Mouse (Mus musculus): Measurements from ENCODE around the gene Nfkbib. TPM values are rescaled to one million over a fixed set of nuclear protein-coding genes. Genes with fewer than 3 reads are reported as not detected.

The Nfkbib gene
- total and polyA plus RNA-seq, 2 experiments from 2014 or later: 18.0 to 59.8 TPM

- Histone ChIP-seq H3K4me2 (ENCODE audit: low read depth) (no peak overlapping the region), H3K4me1 (ENCODE audit: insufficient read depth) (no peaks in the 10 kb centered on the region), H3K36me3 (ENCODE audit: insufficient read depth) (peaks cover 8% of the 10 kb centered on the region), H3K27me3 (ENCODE audit: insufficient read depth, low read length) (no peaks in the 10 kb centered on the region), H3K4me3 (ENCODE audit: low read depth, low read length) (no peak overlapping the region), H3K9ac (no peak overlapping the region), H3K9me3 (ENCODE audit: low read length) (no peaks in the 10 kb centered on the region), H3K27ac (ENCODE audit: low read depth, low read length) (no peak overlapping the region)
- no peak for ATAC-seq
- WGBS: 92% methylated on average over 7 of the region's 7 CpGs
- no peak for TF ChIP-seq CTCF (IDR thresholded peaks at IDR 0.05; ENCODE audit: low read depth)
- DNase-seq: no peak
These were observed 17.4 kb downstream of the Nfkbib start for GRCm38 (mm10) chr7:28749935-28750334.

GRCm38 (mm10) chr7:28741709-28742438, 25.4 kb downstream of the Nfkbib start, which contains the start of the genes Mrps12 and Sars2:
Gene Mrps12 (minus strand): TSS chr7:28741820.
Gene Sars2 (plus strand): TSS chr7:28741992.
- peak; percentile 99 for ATAC-seq
- peak; percentile 99 for DNase-seq
- 1% methylated on average over 39 of the region's 39 CpGs for WGBS
- TF ChIP-seq CTCF (IDR thresholded peaks at IDR 0.05; ENCODE audit: low read depth): peak; percentile 89
- peak within 1 kb of the TSS; percentile 87 for H3K4me2 ChIP-seq (ENCODE audit: low read depth)
- H3K9ac ChIP-seq: peak within 1 kb of the TSS; percentile 72
- peaks cover 8% of the 10 kb centered on the region for H3K4me1 ChIP-seq (ENCODE audit: insufficient read depth)
- peak within 1 kb of the TSS; percentile 82 for H3K27ac ChIP-seq (ENCODE audit: low read depth, low read length)
- no peaks in the 10 kb centered on the region; the same call in none of the 2 replicates for H3K36me3 ChIP-seq (ENCODE audit: insufficient read depth)
- H3K9me3 ChIP-seq (ENCODE audit: low read length): no peaks in the 10 kb centered on the region
- peak within 1 kb of the TSS; percentile 61 for H3K4me3 ChIP-seq (ENCODE audit: low read depth, low read length)
- no peaks in the 10 kb centered on the region for H3K27me3 ChIP-seq (ENCODE audit: insufficient read depth, low read length)

- ATAC-seq: peak; percentile 8
- WGBS: 1% methylated on average over 13 of the region's 13 CpGs
- H3K36me3 ChIP-seq (ENCODE audit: insufficient read depth): no peaks in the 10 kb centered on the region; the same call in 1 of the 2 replicates
- H3K4me3 ChIP-seq (ENCODE audit: low read depth, low read length): peak overlapping the region; percentile 61
- peak overlapping the region; percentile 87 for H3K4me2 ChIP-seq (ENCODE audit: low read depth)
- H3K9me3 ChIP-seq (ENCODE audit: low read length): no peaks in the 10 kb centered on the region
- peak overlapping the region; percentile 72 for H3K9ac ChIP-seq
- H3K27ac ChIP-seq (ENCODE audit: low read depth, low read length): peak overlapping the region; percentile 80
- H3K4me1 ChIP-seq (ENCODE audit: insufficient read depth): peaks cover 8% of the 10 kb centered on the region
- TF ChIP-seq CTCF (IDR thresholded peaks at IDR 0.05; ENCODE audit: low read depth): no peak
- no peak for DNase-seq
- H3K27me3 ChIP-seq (ENCODE audit: insufficient read depth, low read length): no peaks in the 10 kb centered on the region
These were observed 26.0 kb downstream of the Nfkbib start for GRCm38 (mm10) chr7:28741368-28741708.

GRCm38 (mm10) chr7:28740949-28741348, 26.4 kb downstream of the Nfkbib start:
- Histone ChIP-seq H3K36me3 (ENCODE audit: insufficient read depth) (no peaks in the 10 kb centered on the region; the same call in 1 of the 2 replicates), H3K4me2 (ENCODE audit: low read depth) (peak overlapping the region; percentile 87), H3K4me3 (ENCODE audit: low read depth, low read length) (peak overlapping the region; percentile 61), H3K9me3 (ENCODE audit: low read length) (no peaks in the 10 kb centered on the region), H3K27ac (ENCODE audit: low read depth, low read length) (peak overlapping the region; percentile 80; the same call in 1 of the 2 replicates), H3K27me3 (ENCODE audit: insufficient read depth, low read length) (no peaks in the 10 kb centered on the region), H3K4me1 (ENCODE audit: insufficient read depth) (peaks cover 8% of the 10 kb centered on the region), H3K9ac (peak overlapping the region; percentile 72)
- 0 out of 2 replicates have a peak, but pooled peaks have one; percentile 2 for TF ChIP-seq CTCF (IDR thresholded peaks at IDR 0.05; ENCODE audit: low read depth)
- ATAC-seq: no peak
- no peak for DNase-seq
- WGBS: 39% methylated on average over 9 of the region's 9 CpGs

GRCm38 (mm10) chr7:28739829-28740228, 27.5 kb downstream of the Nfkbib start:
- ATAC-seq (no peak), DNase-seq (no peak)
- Histone ChIP-seq H3K9me3 (ENCODE audit: low read length) (no peaks in the 10 kb centered on the region), H3K9ac (no peak overlapping the region), H3K27ac (ENCODE audit: low read depth, low read length) (no peak overlapping the region), H3K27me3 (ENCODE audit: insufficient read depth, low read length) (no peaks in the 10 kb centered on the region), H3K4me3 (ENCODE audit: low read depth, low read length) (no peak overlapping the region), H3K36me3 (ENCODE audit: insufficient read depth) (no peaks in the 10 kb centered on the region; the same call in 1 of the 2 replicates), H3K4me2 (ENCODE audit: low read depth) (no peak overlapping the region), H3K4me1 (ENCODE audit: insufficient read depth) (peaks cover 8% of the 10 kb centered on the region)
- 94% methylated on average over 21 of the region's 21 CpGs for WGBS
- no peak for TF ChIP-seq CTCF (IDR thresholded peaks at IDR 0.05; ENCODE audit: low read depth)

GRCm38 (mm10) chr7:28735701-28736100, 31.6 kb downstream of the Nfkbib start:
- WGBS: 80% methylated on average over 6 of the region's 6 CpGs
- no peak for TF ChIP-seq CTCF (IDR thresholded peaks at IDR 0.05; ENCODE audit: low read depth)
- DNase-seq (no peak), ATAC-seq (no peak)
- no peaks in the 10 kb centered on the region for H3K4me1 ChIP-seq (ENCODE audit: insufficient read depth)
- no peak overlapping the region for H3K4me2 ChIP-seq (ENCODE audit: low read depth)
- no peak overlapping the region for H3K4me3 ChIP-seq (ENCODE audit: low read depth, low read length)
- 0 out of 2 replicates have a peak, but pooled peaks cover 3% of the 10 kb centered on the region for H3K9me3 ChIP-seq (ENCODE audit: low read length)
- no peak overlapping the region for H3K27ac ChIP-seq (ENCODE audit: low read depth, low read length)
- H3K27me3 ChIP-seq (ENCODE audit: insufficient read depth, low read length): no peaks in the 10 kb centered on the region
- H3K36me3 ChIP-seq (ENCODE audit: insufficient read depth): no peaks in the 10 kb centered on the region; the same call in 1 of the 2 replicates
- H3K9ac ChIP-seq: no peak overlapping the region

GRCm38 (mm10) chr7:28733211-28733610, 34.1 kb downstream of the Nfkbib start:
- Histone ChIP-seq H3K4me2 (ENCODE audit: low read depth) (peak overlapping the region; percentile 49), H3K27ac (ENCODE audit: low read depth, low read length) (no peak overlapping the region), H3K4me3 (ENCODE audit: low read depth, low read length) (peak overlapping the region; percentile 32), H3K36me3 (ENCODE audit: insufficient read depth) (no peaks in the 10 kb centered on the region; the same call in 1 of the 2 replicates), H3K27me3 (ENCODE audit: insufficient read depth, low read length) (no peaks in the 10 kb centered on the region), H3K9me3 (ENCODE audit: low read length) (0 out of 2 replicates have a peak, but pooled peaks cover 3% of the 10 kb centered on the region), H3K4me1 (ENCODE audit: insufficient read depth) (no peaks in the 10 kb centered on the region), H3K9ac (0 out of 2 replicates have a peak overlapping the region, but pooled peaks have one; percentile 31)
- TF ChIP-seq CTCF (IDR thresholded peaks at IDR 0.05; ENCODE audit: low read depth): no peak
- ATAC-seq (no peak), DNase-seq (no peak)
- 8% methylated on average over 11 of the region's 11 CpGs for WGBS
